Mouse (Mus musculus) neural tube, embryonic 11.5 days (tissue): Measurements from ENCODE around the gene Prkch. TPM values are rescaled to one million over a fixed set of nuclear protein-coding genes. Genes with fewer than 3 reads are reported as not detected.
A peak's percentile ranks its signal among the peaks of the same experiment; 100 is the strongest.

ENCODE experiments used
- ATAC-seq: fragments of 200-750 bp; cut with Nextera tagmentation; 2 replicates; pipeline ENCODE4 v1.8.0; 2017; ENCODE audit warnings: moderate number of reproducible peaks, mild to moderate bottlenecking, moderate TSS enrichment, moderate library complexity; ENCODE audit not compliant: insufficient read depth, low FRiP score, low TSS enrichment
- DNase-seq: peaks from one replicate; pipeline ENCODE4 v3.0.0-alpha.2; 2015; ENCODE audit warnings: low spot score
- H3K27ac ChIP-seq: fragments of 300-500 bp; sonication (generic); 2 replicates; pipeline ENCODE4 v1.5.1; 2014; ENCODE audit warnings: low read depth, mild to moderate bottlenecking, low read length
- H3K27me3 ChIP-seq: fragments of 300-500 bp; sonication (generic); 2 replicates; pipeline ENCODE4 v1.6.1; 2014; ENCODE audit warnings: mild to moderate bottlenecking, low read length, mixed read lengths; ENCODE audit not compliant: control insufficient read depth, insufficient read depth
- H3K36me3 ChIP-seq: fragments of 300-500 bp; sonication (generic); 2 replicates; pipeline ENCODE4 v1.6.1; 2014; ENCODE audit warnings: mild to moderate bottlenecking, low read length, moderate library complexity, mixed read lengths; ENCODE audit not compliant: control insufficient read depth, insufficient read depth
- H3K4me1 ChIP-seq: fragments of 300-500 bp; sonication (generic); 2 replicates; pipeline ENCODE4 v1.6.1; 2014; ENCODE audit warnings: low read length, mixed read lengths; ENCODE audit not compliant: control insufficient read depth, insufficient read depth
- H3K4me2 ChIP-seq: fragments of 300-500 bp; sonication (generic); 2 replicates; pipeline ENCODE4 v1.6.1; 2014; ENCODE audit warnings: low read depth, mild to moderate bottlenecking, moderate library complexity
- H3K4me3 ChIP-seq: fragments of 300-500 bp; sonication (generic); 2 replicates; pipeline ENCODE4 v1.5.1; 2014; ENCODE audit warnings: low read depth, low read length
- H3K9ac ChIP-seq: fragments of 300-500 bp; sonication (generic); 2 replicates; pipeline ENCODE4 v1.6.1; 2014; ENCODE audit warnings: mild to moderate bottlenecking, low read length
- H3K9me3 ChIP-seq: fragments of 300-500 bp; sonication (generic); 2 replicates; pipeline ENCODE4 v1.6.1; 2016; ENCODE audit warnings: low read length; ENCODE audit not compliant: control insufficient read depth
- WGBS: fragments of 180-500 bp; shearing (Covaris S2); extraction: QIAGEN DNeasy Blood & Tissue Kit; methylation state at CpG from one replicate; pipeline ENCODE4 v1.1.7; 2014; 5-methylcytosine and 5-hydroxymethylcytosine counted together
- polyA plus RNA-seq: library from polyadenylated mRNA; unstranded; fragments of >200 nt; fragmentation: Nextera tagmentation; extraction: Ambion mirVana; gene quantifications from 2 replicates; pipeline ENCODE4 v1.2.1, GENCODE M21; 2014

The Prkch gene
- polyA plus RNA-seq, 1 experiment from 2014 or later = 11.7 TPM

DNA sequence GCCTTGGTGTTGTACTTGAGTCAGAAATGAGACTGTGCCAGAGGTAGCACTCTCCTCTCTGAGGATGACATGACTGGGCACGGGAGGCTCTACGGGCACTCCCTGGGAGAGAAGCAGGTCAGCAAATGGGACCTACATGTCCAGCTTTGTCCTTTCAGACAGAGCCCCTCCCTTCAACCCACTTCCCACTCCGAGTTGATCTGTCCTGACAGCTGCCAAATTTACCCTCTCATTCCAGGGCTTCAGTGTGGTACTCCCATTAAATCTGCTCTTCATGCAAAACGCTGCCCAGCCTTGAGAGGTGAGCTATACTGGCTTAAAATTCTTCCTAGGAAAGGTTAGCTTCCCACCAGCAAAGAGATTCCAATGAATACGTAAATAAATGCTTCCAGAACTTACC, 215.1 kb downstream of the Prkch start:
- ATAC-seq (no peak), DNase-seq (no peak)
- Histone ChIP-seq H3K36me3 (no peaks in the 10 kb centered on the region), H3K4me3 (no peak overlapping the region), H3K4me2 (no peak overlapping the region), H3K9ac (no peak overlapping the region), H3K9me3 (no peaks in the 10 kb centered on the region), H3K27ac (no peak overlapping the region), H3K27me3 (no peaks in the 10 kb centered on the region), H3K4me1 (no peaks in the 10 kb centered on the region)
- WGBS = 88% methylated on average over 5 of the region's 5 CpGs

DNA sequence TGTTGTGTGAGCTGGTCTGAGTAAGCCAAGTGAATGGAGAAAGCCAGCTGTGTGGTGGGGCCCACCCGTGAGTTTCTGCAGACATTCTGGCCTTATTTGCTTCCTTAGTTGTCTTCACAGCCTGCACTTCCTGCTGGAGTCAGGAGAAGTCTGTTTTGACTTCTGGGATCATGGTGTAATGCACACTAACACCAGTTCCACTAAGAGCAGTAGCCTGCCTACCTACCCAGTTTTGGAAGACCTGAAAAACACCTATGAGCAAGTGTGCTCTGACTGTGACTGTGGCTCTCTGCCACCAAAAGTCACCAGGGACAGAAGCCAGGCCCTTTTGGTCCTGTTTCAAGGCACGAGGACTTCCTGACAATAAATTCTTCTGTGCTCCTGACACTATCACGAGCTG, 216.3 kb downstream of the Prkch start:
- no peaks in the 10 kb centered on the region for H3K36me3 ChIP-seq
- H3K4me3 ChIP-seq = no peak overlapping the region
- no peaks in the 10 kb centered on the region for H3K4me1 ChIP-seq
- ATAC-seq (no peak), DNase-seq (no peak)
- no peak overlapping the region for H3K4me2 ChIP-seq
- WGBS = 49% methylated on average over 3 of the region's 3 CpGs
- H3K9ac ChIP-seq = no peak overlapping the region
- no peaks in the 10 kb centered on the region for H3K27me3 ChIP-seq
- no peak overlapping the region for H3K27ac ChIP-seq
- H3K9me3 ChIP-seq = no peaks in the 10 kb centered on the region

DNA sequence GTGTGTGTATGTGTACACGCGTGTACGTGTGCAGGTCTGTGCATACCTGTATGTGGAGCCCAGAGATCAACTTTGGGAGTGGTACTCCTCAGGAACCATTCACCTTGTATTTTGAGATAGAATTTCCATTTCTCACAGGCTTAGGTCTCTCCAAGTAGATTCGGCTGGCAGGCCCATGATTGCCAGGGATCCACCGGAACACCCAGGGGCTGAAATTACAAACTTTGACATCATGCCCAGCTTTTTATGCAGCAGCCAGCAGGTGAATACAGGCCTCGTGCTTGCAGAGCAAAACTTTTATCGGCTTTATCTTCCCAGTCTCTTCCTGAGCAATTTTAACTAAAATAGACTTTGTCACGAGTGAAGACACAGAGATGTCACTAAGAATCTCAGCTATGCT, 217.2 kb downstream of the Prkch start:
- H3K9me3 ChIP-seq = no peaks in the 10 kb centered on the region
- no peak overlapping the region for H3K9ac ChIP-seq
- no peaks in the 10 kb centered on the region for H3K4me1 ChIP-seq
- no peaks in the 10 kb centered on the region for H3K27me3 ChIP-seq
- H3K36me3 ChIP-seq = no peaks in the 10 kb centered on the region
- WGBS = 91% methylated on average over 8 of the region's 8 CpGs
- DNase-seq (no peak), ATAC-seq (no peak)
- H3K27ac ChIP-seq = no peak overlapping the region
- H3K4me2 ChIP-seq = no peak overlapping the region
- no peak overlapping the region for H3K4me3 ChIP-seq

DNA sequence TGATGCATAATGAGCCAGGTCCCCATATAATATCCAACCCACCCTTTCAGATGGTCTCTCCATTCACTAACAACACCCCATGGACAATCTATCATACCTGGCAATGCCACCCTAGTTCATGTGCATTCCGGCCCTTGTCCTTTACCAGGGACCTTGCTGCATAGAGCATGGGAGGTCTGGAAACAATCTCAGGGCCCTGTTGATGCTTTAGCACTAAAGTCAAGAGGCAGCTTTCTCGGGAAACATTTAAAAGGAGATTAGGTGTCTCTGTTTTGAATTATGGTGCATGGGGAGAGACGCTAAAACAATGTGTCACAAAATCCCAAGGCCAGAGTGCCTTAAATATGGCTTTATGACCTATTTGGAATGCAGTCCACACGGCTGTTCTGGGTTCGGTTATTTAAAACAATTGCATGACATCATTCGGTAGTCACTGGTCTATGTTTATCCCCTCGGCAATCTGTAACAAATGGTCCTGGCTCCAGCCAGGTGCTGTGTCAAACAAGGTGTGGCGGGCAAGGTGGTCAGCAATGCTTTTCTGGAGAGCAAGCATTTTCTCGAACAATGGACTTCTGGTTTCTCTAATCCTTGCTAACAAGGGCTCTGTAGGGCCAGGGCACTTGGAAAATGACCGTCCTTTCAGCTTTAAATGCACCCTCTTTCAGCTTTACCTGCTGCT, 217.9 kb downstream of the Prkch start:
- Histone ChIP-seq H3K4me1 (no peaks in the 10 kb centered on the region), H3K36me3 (no peaks in the 10 kb centered on the region), H3K4me3 (no peak overlapping the region), H3K27me3 (no peaks in the 10 kb centered on the region), H3K4me2 (no peak overlapping the region), H3K27ac (no peak overlapping the region), H3K9me3 (no peaks in the 10 kb centered on the region), H3K9ac (no peak overlapping the region)
- DNase-seq = no peak
- WGBS = 76% methylated on average over 10 of the region's 10 CpGs
- ATAC-seq = no peak

DNA sequence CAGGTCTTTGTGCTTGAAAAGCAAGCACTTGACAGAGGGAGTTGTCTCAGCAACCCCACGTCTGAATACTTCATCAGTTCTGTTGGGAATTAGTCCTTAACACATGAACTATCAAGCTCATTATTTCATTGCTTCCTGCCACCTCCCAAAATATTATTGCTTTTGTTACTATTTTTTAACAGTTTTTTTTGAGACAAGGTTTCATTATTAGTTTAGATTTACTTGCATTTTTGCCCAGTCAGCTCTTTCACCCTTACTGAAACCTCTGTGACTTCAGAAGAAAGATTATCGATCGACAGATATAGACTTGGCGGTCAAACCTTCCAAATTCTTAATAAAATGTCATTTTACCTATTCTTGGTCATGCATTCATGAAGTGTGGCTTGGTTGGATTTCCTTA, 219.3 kb downstream of the Prkch start:
- Histone ChIP-seq H3K27me3 (no peaks in the 10 kb centered on the region), H3K9me3 (no peaks in the 10 kb centered on the region), H3K36me3 (no peaks in the 10 kb centered on the region), H3K9ac (no peak overlapping the region), H3K4me3 (no peak overlapping the region), H3K4me1 (no peaks in the 10 kb centered on the region), H3K27ac (no peak overlapping the region), H3K4me2 (no peak overlapping the region)
- DNase-seq (no peak), ATAC-seq (no peak)
- WGBS = 89% methylated on average over 4 of the region's 4 CpGs

DNA sequence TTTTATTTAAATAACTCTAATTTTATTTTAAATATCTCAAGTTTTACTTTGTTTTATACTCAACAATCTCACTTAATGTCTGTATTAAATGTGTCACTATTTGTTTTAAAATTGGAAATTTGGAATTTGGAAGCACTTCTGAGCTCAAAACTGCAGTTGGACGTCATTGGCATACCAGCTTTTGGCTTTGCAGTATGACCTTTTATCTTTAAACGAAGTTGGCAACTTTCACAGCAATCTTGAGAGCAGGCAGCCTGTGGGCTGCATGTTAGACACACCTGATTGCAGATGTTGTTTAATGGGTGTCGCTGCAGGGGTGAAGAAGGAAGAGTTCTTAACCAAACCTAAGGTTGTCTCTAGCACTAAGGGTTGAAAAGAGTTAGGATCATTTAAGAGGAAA, 220.9 kb downstream of the Prkch start:
- no peaks in the 10 kb centered on the region for H3K36me3 ChIP-seq
- no peak for ATAC-seq
- H3K9ac ChIP-seq = no peak overlapping the region
- H3K4me2 ChIP-seq = no peak overlapping the region
- DNase-seq = no peak
- 55% methylated on average over 3 of the region's 3 CpGs for WGBS
- peaks cover 2% of the 10 kb centered on the region; the same call in 1 of the 2 replicates for H3K4me1 ChIP-seq
- no peaks in the 10 kb centered on the region for H3K9me3 ChIP-seq
- H3K27me3 ChIP-seq = no peaks in the 10 kb centered on the region
- no peak overlapping the region for H3K4me3 ChIP-seq
- H3K27ac ChIP-seq = no peak overlapping the region

DNA sequence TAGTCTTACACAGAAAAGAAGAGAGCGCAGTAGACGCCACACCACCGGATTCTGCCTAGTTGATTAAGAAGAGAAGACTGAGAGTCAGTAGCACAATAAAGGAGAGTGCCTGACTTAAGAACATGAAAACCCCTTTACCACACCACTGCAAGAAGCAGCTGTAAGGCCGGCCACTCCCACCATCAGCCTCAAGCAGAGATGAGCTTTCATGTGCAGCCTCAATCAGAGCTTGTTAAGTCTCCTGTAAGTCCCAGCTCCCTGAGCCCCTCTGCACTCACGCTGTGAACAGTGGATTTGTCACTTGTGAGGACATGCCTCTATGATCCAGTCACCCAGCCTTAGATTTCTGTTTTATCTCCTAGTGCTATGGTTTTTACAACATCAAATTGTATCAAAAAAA, 221.4 kb downstream of the Prkch start:
- Histone ChIP-seq H3K27me3 (no peaks in the 10 kb centered on the region), H3K27ac (no peak overlapping the region), H3K9me3 (no peaks in the 10 kb centered on the region), H3K9ac (no peak overlapping the region), H3K4me3 (no peak overlapping the region), H3K36me3 (no peaks in the 10 kb centered on the region), H3K4me1 (peaks cover 2% of the 10 kb centered on the region; the same call in 1 of the 2 replicates), H3K4me2 (no peak overlapping the region)
- no peak for ATAC-seq
- 25% methylated on average over 5 of the region's 5 CpGs for WGBS
- no peak for DNase-seq

DNA sequence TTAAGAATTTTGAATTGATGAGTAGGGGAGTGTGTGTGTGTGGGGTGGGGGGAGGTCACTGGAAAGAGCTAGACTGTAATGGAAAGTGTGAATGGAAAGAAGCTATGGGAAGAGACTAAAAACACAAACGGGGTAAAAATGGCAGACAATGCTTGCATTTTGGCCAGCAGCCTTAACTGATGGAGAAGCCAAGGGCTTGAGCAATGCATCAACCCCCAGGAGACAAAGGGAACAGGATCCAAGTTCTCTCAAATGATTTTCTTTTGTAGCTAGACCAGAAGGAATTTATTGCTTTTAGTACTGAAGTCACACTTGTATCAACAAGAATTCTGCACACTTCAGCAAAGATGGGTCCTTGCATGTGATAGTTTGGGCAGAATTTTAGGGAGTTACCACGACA, 222.6 kb downstream of the Prkch start:
- H3K27ac ChIP-seq = no peak overlapping the region
- H3K36me3 ChIP-seq = no peaks in the 10 kb centered on the region
- no peak for ATAC-seq
- peaks cover 2% of the 10 kb centered on the region; the same call in 1 of the 2 replicates for H3K4me1 ChIP-seq
- no peak for DNase-seq
- 80% methylated on average over 2 of the region's 2 CpGs for WGBS
- H3K27me3 ChIP-seq = no peaks in the 10 kb centered on the region
- no peak overlapping the region for H3K4me3 ChIP-seq
- no peak overlapping the region for H3K9ac ChIP-seq
- no peaks in the 10 kb centered on the region for H3K9me3 ChIP-seq
- H3K4me2 ChIP-seq = no peak overlapping the region

DNA sequence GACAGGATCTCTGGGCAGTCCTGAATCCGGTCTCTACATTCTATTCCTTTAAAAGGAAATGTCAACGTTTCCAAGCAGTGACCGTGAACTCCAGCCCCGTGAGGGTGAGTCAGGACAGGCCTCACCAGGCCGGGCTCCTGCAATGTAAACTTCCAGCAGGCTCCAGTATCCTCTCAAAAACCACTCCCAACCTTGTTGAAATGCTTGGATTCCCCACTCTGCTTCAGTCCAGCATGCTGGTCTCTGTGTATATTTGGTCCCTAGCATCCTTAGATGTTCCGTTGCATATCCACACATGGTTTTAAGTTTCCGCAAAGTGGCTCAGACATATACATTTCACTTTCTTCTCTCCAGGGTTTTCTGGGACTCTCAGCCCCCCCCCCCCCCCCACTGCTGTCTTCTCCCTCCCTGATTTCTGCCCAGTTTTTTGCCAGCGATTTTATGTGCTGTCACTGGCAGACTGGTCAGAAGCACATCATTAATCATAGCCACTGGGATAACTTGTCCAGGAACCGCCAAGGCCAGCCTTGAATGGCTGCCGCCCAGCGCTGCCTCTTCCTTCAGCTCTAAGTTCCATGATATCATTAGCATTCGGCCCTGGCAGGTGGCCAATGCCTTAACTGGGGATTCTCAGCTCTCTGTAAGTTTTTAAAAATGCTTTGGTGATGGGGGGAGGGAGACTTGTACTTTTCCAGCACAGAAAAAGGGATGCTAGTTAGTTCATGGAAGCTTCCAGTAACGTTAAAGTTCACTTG, 225.6 kb downstream of the Prkch start:
- DNase-seq (peak; percentile 44), ATAC-seq (no peak)
- Histone ChIP-seq H3K9ac (no peak overlapping the region), H3K4me3 (no peak overlapping the region), H3K27ac (no peak overlapping the region), H3K4me1 (peaks cover 2% of the 10 kb centered on the region; the same call in 1 of the 2 replicates), H3K4me2 (no peak overlapping the region), H3K36me3 (no peaks in the 10 kb centered on the region), H3K9me3 (no peaks in the 10 kb centered on the region), H3K27me3 (no peaks in the 10 kb centered on the region)
- 62% methylated on average over 13 of the region's 13 CpGs for WGBS
